Mouse (Mus musculus): ENCODE results near the gene Hs3st3b1.

GRCm38 (mm10) chr11:63951831-63952631 is 29.9 kb upstream of the Hs3st3b1 start:
- TF ChIP-seq CTCF (IDR thresholded peaks at IDR 0.05; ENCODE audit: extremely low read depth, insufficient read depth, low read length) = no peak
- no peak for TF ChIP-seq POLR2A (IDR thresholded peaks at IDR 0.05; ENCODE audit: extremely low read depth, insufficient read depth, low read length)

Data from cortical plate, adult 2 months (tissue).